Mouse (Mus musculus): ENCODE measurements at regions not wholly inside any gene's neighbourhood (a gene's known extent, or its start where the extent isn't known, plus 50 kb on each side); places are given as distances from the start of the nearest gene placed in this dataset.

GRCm38 (mm10) chr4:28298911-28299353 lies 514.0 kb upstream of the Epha7 start:
- peak; percentile 22 for DNase-seq (ENCODE audit: extremely low spot score, low spot score)

GRCm38 (mm10) chr4:28300018-28300440 lies 512.9 kb upstream of the Epha7 start:
- peak; percentile 15 for DNase-seq (ENCODE audit: extremely low spot score, low spot score)

- no peak for DNase-seq (ENCODE audit: extremely low spot score, low spot score)
Observed at GRCm38 (mm10) chr4:28301686-28302085, 511.2 kb upstream of the Epha7 start.

GRCm38 (mm10) chr4:28331036-28331435 lies 481.9 kb upstream of the Epha7 start:
- DNase-seq (ENCODE audit: extremely low spot score, low spot score) = no peak

GRCm38 (mm10) chr4:28364566-28364965 lies 448.4 kb upstream of the Epha7 start:
- no peak for DNase-seq (ENCODE audit: extremely low spot score, low spot score)

- DNase-seq (ENCODE audit: extremely low spot score, low spot score) = no peak
Observed at GRCm38 (mm10) chr4:28377087-28377486, 435.8 kb upstream of the Epha7 start.

- DNase-seq (ENCODE audit: extremely low spot score, low spot score) = no peak
Observed at GRCm38 (mm10) chr4:28378661-28379060, 434.3 kb upstream of the Epha7 start.

- DNase-seq (ENCODE audit: extremely low spot score, low spot score) = no peak
Observed at GRCm38 (mm10) chr4:28424341-28424740, 388.6 kb upstream of the Epha7 start.

- no peak for DNase-seq (ENCODE audit: extremely low spot score, low spot score)
Observed at GRCm38 (mm10) chr4:28440161-28440560, 372.8 kb upstream of the Epha7 start.

GRCm38 (mm10) chr4:28453111-28453510 lies 359.8 kb upstream of the Epha7 start:
- DNase-seq (ENCODE audit: extremely low spot score, low spot score) = no peak

- no peak for DNase-seq (ENCODE audit: extremely low spot score, low spot score)
Observed at GRCm38 (mm10) chr4:28456312-28456711, 356.6 kb upstream of the Epha7 start.

Data from neural tube, embryonic 10.5 days (tissue).